Mouse (Mus musculus) lung, adult 2 months (tissue): ENCODE data around the gene Nmral1.
A peak's percentile ranks its signal among the peaks of the same experiment; 100 is the strongest.

Experiments
- CTCF ChIP-seq: fragments of 200-500 bp; IDR thresholded peaks from 2 replicates; pipeline ENCODE4 v1.5.1; 2011; ENCODE audit warnings: mild to moderate bottlenecking, low read length, control low read depth; ENCODE audit not compliant: insufficient read depth
- POLR2A ChIP-seq: fragments of 200-500 bp; IDR thresholded peaks from 2 replicates; pipeline ENCODE4 v1.6.1; 2011; ENCODE audit warnings: low read depth, mild to moderate bottlenecking, control low read depth, low read length, borderline replicate concordance; ENCODE audit errors: extremely low read depth

DNA sequence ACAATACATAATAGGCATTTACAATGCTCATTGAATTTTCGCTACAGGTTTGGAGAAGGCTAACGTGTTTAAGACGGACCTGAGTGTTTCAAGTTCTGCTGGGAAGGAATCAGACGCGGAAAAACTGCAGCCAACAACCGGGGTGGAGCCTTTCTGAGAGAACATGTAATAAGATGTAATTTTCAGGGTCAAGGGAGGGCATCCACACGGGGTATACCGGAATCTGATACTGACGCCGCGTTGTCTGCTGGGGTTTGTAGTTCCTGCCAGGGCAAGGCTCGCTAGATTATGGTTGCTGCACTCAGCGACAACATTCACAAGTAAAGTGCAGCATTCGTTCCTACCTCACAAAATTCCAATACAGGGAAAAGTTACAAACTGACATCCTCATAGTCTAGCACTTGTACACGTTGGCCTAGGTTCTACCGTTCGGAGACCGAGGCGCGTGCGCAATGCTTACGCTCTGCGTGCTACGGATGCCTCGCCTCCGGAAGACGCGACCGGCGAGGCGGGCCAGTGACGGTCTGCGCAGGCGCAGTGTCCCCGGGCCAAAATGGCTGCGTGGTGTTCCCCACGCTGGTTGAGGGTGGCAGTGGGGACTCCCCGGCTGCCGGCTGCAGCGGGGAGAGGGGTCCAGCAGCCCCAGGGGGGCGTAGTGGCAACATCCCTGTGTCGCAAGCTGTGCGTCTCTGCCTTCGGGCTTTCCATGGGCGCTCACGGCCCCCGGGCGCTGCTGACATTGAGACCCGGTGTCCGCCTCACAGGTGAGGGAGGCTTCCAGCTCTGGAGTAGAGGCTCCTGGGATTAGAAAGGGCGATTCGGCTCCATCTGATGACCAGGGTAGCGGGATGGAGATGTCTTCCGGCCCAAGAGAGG is 35.3 kb downstream of the Nmral1 start:
- TF ChIP-seq CTCF (no peak), POLR2A (peak; percentile 92)
